8 mouse cellular contexts compared by ENCODE assay signal in genomic region chr6:113306322-113306985, GRCm38 (mm10). TPM values are rescaled to one million over a fixed set of nuclear protein-coding genes. Genes with fewer than 3 reads are reported as not detected.
DNase-seq lines count a peak whose midpoint lies in the region; ATAC-seq lines count a peak whose summit lies in the region.

No protein-coding gene starts in this region.

- peak; percentile 99 for ATAC-seq in intestine, embryonic 14.5 days (replicated peaks; ENCODE audit: low FRiP score, low TSS enrichment, low read depth)

- H3K27me3 ChIP-seq in intestine, embryonic 14.5 days (replicated peaks; ENCODE audit: control insufficient read depth, insufficient read depth, low read length) = no peaks in the 10 kb centered on the region

- H3K9me3 ChIP-seq in intestine, embryonic 14.5 days (ENCODE audit: control insufficient read depth, low read length) = no peaks in the 10 kb centered on the region

- peak overlapping the region; percentile 65 for H3K4me2 ChIP-seq in intestine, embryonic 14.5 days (ENCODE audit: low read length)

- peak overlapping the region; percentile 94 for H3K4me3 ChIP-seq in intestine, embryonic 14.5 days (ENCODE audit: low read depth, low read length)

- 1% methylated on average over 50 of the region's 50 CpGs for WGBS in intestine, embryonic 14.5 days

- peak; percentile 97 to 98 for DNase-seq in adrenal gland, adult 18-20 months (ENCODE audit: low spot score in 2 of 2)
- DNase-seq in embryo, embryonic 11 days = peak; percentile 100
- peak; percentile 100 for DNase-seq in gastrocnemius, postnatal 25 days
- DNase-seq in intestine, embryonic 14.5 days (ENCODE audit: low spot score) = peak; percentile 98
- DNase-seq in left cerebral cortex, postnatal 14 days (ENCODE audit: low spot score in 2 of 2) = peak; percentile 99
- DNase-seq in mesoderm, embryonic 11.5 days (ENCODE audit: low read depth, low spot score) = peak; percentile 99
- peak; percentile 99 for DNase-seq in right cerebral cortex, postnatal 36 days (ENCODE audit: low spot score in 2 of 2)
- DNase-seq in yolk sac, embryonic 10.5 days (ENCODE audit: low spot score) = peak; percentile 100

- intact Hi-C loops in left cerebral cortex, postnatal 14 days (cut with DNase I) = loop anchor here (2.0 to 10.0 kb wide), 2 partner anchors 20 to 612 kb away; partner anchors contain the start of genes Ogg1 and Rad18

- H3K4me1 ChIP-seq in intestine, embryonic 14.5 days (replicated peaks; ENCODE audit: control insufficient read depth, insufficient read depth, low read length) = peaks cover 13% of the 10 kb centered on the region

- H3K9ac ChIP-seq in intestine, embryonic 14.5 days (ENCODE audit: low read length) = peak overlapping the region; percentile 96

- H3K36me3 ChIP-seq in intestine, embryonic 14.5 days (ENCODE audit: control insufficient read depth, insufficient read depth, low read length) = peaks cover 14% of the 10 kb centered on the region

- peak overlapping the region; percentile 99 for H3K27ac ChIP-seq in intestine, embryonic 14.5 days (ENCODE audit: low read depth)

RNA-seq across cellular contexts. Expression of gene Brpf1, which starts 0.5 kb away (rescaled TPM):
- 10 to 100 TPM; 25.4 to 26.4 TPM for total RNA-seq in adrenal gland, adult 18-20 months (2021)
- total RNA-seq in gastrocnemius, postnatal 25 days (2021) = 1 to 10 TPM; 7.8 to 8.3 TPM
- polyA plus RNA-seq in intestine, embryonic 14.5 days (2014; fragmentation: Nextera tagmentation; extraction: Ambion mirVana) = 21.0 and 21.6 TPM in 2 replicates
- 10 to 100 TPM; 25.7 to 26.9 TPM for total RNA-seq in left cerebral cortex, postnatal 14 days (2021)

RNA-seq across cellular contexts. Expression of gene Ogg1, which starts 20.3 kb away (rescaled TPM):
- total RNA-seq in adrenal gland, adult 18-20 months (2021) = 10 to 100 TPM in 1 of 2 experiments, 1 to 10 TPM in 1; 10.0 to 10.3 TPM
- 1 to 10 TPM; 4.0 to 6.0 TPM for total RNA-seq in gastrocnemius, postnatal 25 days (2021)
- 12.7 and 14.2 TPM in 2 replicates for polyA plus RNA-seq in intestine, embryonic 14.5 days (2014; fragmentation: Nextera tagmentation; extraction: Ambion mirVana)
- total RNA-seq in left cerebral cortex, postnatal 14 days (2021) = 1 to 10 TPM; 4.9 to 5.8 TPM

RNA-seq across cellular contexts. Expression of gene Cpne9, which starts 24.3 kb away (rescaled TPM):
- 1 to 10 TPM; 2.8 to 4.4 TPM for total RNA-seq in adrenal gland, adult 18-20 months (2021)
- not detected for total RNA-seq in gastrocnemius, postnatal 25 days (2021)
- polyA plus RNA-seq in intestine, embryonic 14.5 days (2014; fragmentation: Nextera tagmentation; extraction: Ambion mirVana) = 0.05 and 0.12 TPM in 2 replicates
- 10 to 100 TPM; 48.3 to 66.5 TPM for total RNA-seq in left cerebral cortex, postnatal 14 days (2021)

RNA-seq across cellular contexts. Expression of gene Camk1, which starts 37.3 kb away (rescaled TPM):
- total RNA-seq in adrenal gland, adult 18-20 months (2021) = 10 to 100 TPM; 53.1 to 55.4 TPM
- 10 to 100 TPM; 29.7 to 36.4 TPM for total RNA-seq in gastrocnemius, postnatal 25 days (2021)
- 94.8 and 101 TPM in 2 replicates for polyA plus RNA-seq in intestine, embryonic 14.5 days (2014; fragmentation: Nextera tagmentation; extraction: Ambion mirVana)
- 100 to 1,000 TPM; 102 to 109 TPM for total RNA-seq in left cerebral cortex, postnatal 14 days (2021)

Comparison
In these comparisons a context has a peak if more than half of its experiments do, and no peak if none do; other contexts are left out.
1. Peak in every context shown above with its lines: DNase-seq, ATAC-seq, H3K4me3 ChIP-seq and H3K27ac ChIP-seq.
2. RNA of gene Cpne9, which starts 24.3 kb away (total RNA-seq): 48.3 to 66.5 TPM in left cerebral cortex, postnatal 14 days; 2.8 to 4.4 TPM in adrenal gland, adult 18-20 months and not detected in gastrocnemius, postnatal 25 days; every median in the first group is over 4 times any median in the second.